Mouse (Mus musculus): Measurements from ENCODE around the gene Gna13.

The Gna13 gene

DNA sequence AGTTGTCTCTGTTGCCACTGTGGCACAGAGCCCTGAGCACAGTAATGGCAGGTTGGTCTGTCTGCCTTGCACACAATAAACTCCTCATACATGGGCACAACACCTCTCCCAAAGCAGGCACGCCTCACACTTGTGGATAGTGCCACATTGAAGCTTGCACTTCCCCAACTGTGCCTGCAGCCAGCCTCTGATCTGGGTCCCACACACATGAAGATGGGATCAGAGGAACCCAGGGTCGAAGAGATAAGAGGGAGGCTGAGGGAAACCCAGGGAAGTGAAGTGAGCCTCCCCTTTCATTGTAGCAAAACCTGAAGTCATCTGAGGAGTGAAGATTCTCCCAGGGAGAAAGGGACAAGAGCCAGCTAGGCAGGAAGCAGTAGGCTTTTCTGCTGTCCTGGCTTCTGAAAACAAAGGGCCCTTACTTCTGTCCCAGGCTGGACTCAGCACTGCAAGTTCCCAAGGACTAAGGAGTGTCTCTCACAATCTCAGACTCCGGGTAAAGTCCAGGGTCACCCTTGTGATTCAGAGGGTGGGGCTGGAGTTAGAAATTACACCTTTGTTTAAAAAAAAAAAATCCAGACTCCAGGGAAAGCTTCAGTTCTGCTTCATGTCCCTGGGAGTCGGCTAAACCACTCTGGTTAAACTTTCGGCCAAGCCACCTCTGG, 12.8 kb upstream of the Gna13 start:
- DNase-seq (ENCODE audit: low spot score), result no peak

DNA sequence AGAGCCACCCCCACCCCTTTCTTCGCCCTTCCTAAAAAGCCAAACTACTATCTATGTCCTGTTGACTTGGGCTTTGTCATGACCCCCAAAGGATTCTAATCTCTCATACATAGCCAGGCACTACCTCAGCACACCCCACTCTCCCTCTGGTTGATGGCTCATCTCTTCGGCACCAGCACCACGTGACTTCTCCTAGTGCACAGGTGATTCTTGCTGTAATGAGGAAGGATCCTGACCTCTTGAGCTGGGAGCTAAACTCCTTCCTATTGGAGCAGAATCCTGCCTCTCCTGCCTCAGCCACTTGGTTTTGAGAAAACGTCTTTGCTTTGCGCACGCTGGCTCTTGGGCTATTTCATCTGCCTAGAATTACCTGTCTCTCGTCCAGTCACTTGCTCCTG, 12.3 kb upstream of the Gna13 start:
- no peak for DNase-seq (ENCODE audit: low spot score)

DNA sequence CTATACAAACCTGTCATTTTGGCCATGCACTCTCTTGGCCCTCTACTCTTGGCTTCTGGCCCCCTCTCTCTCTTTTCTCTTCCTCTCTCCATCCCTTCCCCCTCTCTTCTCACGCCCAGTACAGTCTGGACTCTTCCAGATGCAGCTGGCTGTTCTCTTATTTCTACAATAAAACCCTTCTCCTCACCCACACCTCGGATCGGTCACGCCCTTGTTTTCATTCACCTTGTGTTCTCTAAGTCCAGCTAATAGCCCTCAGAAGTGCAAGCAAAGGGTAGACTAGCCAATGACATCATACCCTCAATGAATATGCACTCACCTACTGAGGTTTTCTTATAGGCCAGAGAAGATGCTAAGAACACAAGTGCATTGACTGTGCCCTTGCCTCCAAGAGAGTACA, 11.1 kb upstream of the Gna13 start:
- no peak for DNase-seq (ENCODE audit: low spot score)

DNA sequence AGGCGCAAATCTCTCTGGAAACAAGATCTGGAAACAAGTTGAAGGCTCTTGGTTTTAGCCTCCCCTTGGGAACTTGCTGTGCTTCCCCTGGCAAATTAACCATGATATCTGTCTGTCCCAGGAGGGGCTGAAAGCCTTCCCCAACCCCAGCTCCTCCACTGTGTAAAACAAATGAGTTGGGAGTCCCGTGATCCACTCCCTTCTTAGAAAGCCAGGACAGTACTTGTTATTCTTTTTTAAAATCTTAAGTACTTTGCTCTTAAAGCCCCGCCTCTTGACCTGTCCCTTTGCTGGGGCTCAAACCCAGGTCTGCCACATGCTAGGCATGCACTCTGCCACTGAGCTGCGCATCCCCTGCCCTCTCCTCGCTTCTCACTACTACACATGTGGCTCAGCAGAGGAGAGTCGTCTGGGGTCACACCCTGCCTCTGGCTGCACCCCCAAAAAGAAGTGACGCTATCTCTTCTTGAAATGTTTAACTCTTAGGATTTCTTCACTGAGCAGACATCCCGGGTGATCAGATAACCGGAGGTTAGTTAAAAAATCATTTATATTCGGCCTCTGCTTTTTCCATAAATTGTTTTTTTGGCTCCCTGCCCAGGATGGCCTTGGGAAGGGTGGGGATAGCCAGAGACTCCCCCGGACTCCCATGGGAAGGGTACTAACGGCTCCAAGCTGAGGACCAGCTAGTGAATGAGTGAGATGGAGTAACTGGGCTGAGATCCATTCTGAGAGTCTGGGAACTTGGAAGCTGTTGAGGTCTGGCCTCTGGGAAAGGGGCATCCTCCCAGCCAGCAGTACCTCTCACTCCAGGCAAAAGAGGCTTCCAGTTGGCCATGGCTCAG, 9.0 kb upstream of the Gna13 start:
- DNase-seq (ENCODE audit: low spot score), result no peak

DNA sequence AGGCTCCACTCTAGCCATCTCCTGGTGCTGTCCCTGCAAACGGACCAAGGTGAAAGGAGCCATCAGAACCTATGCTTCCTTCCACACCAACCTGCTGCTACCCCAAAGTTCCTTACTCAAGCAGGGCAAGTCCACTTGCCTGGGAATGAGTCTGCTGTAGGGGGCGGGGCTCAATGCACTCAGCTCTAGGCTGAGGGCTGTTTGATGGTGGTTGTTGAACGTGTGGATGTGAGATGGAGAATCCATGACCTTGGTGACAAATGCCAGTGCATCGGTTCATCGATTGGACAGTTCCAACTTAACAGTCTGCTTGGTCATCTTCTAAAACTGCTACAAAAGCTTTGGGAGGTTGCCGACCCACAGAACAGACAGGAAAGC, 8.4 kb upstream of the Gna13 start:
- DNase-seq (ENCODE audit: low spot score), result no peak

DNA sequence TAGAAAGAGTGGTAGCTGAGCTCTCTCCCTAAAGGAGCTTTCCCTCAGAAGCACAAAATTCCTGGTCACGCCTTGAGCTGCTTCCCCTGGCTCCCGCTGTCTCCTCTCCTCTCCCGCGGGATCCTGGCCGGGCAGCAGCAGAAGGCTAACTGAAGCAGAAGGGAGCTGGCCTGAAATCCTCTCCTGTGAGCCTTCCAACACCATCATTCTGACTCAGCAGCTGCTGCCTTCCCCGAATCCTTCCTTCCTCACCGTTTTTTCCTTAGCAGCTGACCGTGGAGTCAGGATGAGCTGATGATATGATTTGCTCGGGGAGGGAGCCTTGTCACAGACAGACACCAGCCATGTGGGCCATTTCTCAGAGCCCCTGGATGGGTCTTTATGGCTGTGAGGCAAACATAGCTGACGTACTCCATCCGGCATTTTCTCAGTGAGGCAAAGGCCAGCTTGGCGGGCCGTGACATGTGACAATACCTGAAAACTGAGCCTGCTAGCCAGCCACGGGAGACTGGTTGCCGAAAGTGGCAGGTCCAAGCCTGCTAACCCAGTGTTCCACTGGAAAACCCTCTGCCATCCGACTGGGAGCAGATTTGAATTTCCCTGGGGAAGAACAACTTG, 6.8 kb upstream of the Gna13 start:
- DNase-seq (ENCODE audit: low spot score), result no peak

DNA sequence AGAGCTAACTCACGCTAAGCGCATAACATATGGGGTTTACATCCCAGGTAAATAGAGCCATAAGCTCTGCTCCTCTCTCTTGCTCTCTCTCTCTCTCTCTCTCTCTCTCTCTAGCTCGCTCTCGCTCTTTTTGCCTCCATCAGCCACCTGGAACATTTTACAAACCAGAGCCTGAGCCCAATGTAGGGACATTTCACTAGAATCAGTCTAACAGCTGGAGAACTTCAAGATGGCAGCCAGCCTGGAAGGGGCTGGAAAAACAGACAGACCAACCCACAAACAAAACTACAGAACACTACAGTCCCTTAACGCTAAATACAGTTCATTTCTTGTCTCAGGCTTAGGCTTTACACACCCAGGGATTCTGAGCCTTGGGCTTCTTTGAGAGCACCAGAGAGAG, 5.5 kb upstream of the Gna13 start:
- no peak for DNase-seq (ENCODE audit: low spot score)

DNA sequence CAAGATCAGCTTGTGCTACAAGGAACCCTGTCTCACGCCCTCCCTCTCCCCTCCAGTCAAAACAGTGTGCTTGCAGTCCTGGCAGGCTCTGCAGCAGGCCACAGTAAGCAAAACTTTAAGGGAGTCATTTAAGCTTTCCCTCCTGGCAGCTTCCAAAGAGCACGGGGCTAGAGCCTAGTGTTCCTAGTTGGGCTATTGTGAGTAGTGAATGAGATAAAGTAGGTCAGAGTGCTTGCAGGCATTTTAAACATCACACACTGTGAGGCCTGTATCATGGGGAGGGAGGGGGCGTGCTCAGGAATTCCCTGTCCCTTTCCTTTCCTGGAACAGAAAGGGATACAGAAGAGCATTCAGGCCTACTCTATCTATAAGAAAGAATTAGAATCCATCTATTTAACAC, 4.1 kb upstream of the Gna13 start:
- no peak for DNase-seq (ENCODE audit: low spot score)

DNA sequence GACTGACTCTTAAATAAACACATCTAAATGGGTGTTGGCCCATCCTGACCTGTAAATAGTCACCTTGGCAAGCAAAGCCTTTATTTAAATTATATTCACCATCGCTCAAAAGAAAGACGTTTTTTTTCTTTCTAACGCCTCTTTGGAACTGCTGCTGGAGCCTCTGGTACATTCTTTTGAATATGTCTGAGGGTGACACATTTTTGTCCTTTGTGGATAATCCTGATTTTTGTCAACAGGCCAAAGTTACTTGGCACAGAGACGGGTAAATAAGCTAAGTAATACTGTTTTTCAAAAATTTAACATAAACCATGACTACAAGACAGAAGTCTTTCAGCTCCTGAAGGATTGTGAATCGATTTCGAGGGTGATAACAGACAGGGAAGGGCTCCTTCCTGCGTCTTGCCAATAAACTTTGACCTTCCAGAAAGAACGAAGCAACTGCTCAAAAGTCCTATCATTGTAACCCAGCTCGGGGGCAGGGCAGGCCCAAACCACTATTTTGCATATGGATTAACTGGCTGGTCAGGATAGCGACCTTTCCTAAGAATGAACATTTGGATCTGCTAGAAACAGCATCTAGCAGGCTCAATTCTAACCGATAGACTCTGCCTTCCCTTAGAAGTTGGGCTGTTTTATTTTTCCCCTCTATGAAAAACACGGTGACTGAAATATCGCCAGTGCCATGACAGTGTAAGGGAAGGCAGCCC, 3.4 kb upstream of the Gna13 start:
- DNase-seq (ENCODE audit: low spot score), result no peak

DNA sequence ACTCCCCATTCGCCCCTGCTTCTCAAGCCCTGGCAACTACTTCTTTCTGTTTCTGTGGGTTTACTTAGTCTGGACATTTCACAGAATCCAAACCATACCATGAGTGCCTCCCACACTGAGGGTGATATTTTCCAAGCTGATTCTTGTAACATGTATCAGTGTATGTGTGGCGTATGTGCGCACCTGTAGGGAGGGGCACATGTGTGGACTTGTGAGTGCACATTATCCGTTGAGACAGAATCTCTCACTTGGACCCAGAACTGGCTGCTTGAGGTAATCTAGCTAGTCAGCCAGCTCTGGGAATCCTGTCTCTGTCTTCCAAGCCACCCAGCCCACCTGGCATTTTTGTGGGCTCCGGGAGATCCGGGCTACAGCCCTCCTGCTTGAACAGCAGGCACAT, 2.5 kb upstream of the Gna13 start:
- no peak for DNase-seq (ENCODE audit: low spot score)

DNA sequence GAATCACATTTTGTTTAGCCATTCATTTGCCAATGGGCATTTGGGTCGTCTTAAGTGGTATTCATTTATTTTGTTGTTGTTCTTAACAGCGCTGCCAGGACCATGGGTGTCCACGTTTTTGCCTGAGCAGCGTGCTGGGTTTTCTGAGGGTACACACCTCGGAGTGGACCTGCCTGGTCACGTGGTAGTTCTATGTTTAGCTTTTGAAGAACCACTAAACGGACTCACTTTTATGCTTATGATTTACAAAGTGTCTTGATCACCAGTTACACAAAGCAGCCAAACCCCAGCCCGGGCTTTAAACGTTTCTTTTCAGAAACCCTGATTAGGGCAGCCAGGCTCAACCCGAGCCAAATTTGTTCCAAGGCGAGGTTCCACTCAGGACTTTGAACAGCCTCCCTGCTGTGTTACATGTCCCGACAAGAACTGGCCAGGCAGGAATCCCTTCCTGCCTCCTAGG, 2.0 kb upstream of the Gna13 start:
- DNase-seq (ENCODE audit: low spot score), result no peak

DNA sequence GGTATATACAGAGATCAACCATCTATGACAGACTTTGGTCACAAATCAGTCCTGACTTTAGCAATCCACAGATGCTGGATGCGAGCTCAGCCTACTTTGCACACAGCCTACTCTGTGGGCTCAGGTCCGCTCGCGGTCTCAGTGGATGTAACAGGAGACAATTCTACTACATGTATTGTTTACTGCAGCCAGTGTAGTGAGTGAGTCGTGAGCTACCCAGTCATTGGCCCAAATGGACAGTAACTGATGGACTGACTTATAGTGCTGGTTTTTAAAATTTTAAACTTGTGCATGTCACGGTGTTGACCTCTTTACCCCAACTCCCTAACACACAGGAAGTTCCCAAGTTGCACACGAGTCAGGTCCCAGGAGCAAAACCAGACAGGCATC, 1.4 kb upstream of the Gna13 start:
- no peak for DNase-seq (ENCODE audit: low spot score)

DNA sequence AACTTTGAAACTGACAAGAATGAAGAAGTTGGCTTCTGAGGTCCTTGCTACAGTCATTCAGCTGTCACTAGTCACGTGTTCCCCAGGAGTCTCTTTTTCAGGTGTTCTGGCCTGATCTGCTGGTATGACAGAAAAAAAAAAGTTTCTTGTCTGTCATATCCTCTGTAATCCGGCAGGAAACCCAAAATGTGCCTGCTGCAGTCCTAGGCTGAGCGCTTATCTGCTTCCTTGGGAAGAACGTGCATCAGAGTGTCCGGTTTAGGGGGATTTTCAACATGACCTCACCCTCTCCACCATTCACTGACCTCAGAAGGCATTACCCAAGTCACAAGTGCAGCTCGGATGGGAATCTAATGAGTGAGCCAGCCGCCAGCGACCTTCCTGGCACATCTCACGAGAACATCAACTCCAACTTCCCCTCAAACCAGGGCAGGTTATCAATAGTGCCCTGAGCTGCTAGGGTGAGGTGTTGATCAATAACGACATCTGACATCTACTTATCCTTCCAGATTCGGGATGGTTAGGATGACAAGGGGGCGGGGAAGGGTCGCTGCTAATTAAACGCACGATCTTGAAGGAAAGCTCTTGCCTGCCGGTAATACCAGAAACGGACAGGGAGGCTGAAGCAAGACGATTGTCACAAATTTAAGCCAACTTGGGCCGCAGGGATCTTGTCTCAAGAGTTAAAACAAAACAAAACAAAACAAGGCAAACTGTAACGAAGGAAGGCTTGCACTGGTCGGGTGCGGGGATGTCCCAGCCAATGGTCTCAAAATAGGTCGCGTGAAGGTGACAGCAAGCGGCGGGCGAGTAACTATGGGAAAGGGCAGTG, 784 bp upstream of the Gna13 start:
- no peak for DNase-seq (ENCODE audit: low spot score)

DNA sequence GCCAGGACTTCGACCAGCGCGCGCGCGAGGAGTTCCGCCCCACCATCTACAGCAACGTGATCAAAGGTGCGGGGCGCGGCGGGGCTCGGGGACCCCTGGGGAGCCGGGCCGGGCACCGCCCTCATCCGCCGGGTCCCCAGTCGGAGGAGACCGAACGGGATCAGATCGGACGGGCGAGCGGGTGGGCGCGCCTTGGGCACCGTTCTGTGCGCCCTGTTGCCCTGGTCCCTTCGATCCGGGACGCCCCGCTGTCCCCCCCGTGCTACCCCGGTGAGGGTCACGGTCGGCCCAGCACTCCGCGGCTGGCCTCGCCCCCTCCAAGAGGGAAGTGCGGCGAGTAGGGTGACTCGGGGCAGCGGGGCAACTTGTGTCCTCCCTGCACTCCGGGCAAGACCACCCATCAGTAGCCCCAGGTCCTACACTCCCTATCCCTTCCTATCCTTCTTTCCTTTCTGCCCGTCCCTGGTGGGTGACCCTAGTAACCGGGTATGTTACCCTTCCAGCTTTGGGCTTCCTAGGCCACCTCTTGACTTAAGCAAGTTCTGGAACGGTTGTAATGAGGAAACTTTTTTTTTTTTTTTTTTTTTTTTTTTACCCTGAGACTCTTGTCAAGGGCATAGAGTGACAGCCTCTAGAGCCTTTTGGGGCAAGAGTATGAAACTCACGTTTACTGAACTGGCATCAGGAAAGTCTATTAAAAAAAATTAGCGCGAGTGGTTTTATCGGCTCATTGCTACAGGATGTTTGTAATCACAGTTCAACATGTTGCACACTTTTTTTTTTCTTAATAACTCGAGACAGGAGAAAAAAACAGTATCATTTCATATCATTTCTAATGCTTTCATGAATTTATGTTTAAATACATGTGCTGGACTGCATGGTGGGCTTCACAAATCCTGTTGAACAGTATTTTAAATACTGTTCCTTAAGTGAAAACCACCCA, 831 bp downstream of the Gna13 start:
- no peak for DNase-seq (ENCODE audit: low spot score)

DNA sequence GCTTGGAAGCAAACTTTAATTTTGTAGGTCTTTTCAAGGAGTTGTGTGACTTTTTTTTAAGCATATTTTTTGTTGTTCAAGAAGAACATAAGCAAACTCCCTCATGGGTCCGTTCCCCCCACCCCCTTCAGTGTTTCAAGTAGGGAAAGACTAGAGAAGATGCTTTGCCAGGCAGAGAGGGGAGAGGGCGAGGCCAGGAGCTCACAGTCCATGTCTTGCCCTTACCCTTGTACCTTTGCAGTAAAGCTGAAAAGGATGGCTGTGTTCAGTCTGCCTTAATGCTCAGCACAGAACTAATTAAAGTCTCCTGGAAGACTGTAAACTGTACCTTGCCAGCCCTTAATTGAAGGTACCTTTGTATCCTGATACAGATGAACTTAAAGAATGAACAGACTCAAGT, 1.7 kb downstream of the Gna13 start:
- DNase-seq (ENCODE audit: low spot score), result no peak

DNA sequence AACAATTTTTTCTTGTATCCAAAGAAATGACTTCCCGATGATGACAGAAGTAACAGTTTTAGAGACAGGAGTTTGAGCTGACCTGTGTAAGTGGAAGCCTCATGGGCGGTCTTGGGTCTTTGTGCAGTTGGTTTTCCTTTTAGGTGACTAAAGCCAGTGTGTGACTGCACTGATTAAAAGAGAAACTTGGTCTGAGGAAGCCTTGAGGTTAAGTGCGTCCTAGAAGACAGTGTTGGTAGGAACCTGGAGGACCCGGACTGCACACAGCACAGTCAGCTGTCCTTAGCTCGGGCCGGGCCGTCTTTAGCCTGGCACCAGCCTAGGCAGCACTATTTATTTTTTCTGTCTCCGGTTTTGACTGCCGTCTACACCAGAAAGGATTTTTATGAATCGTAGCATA, 2.2 kb downstream of the Gna13 start:
- no peak for DNase-seq (ENCODE audit: low spot score)

DNA sequence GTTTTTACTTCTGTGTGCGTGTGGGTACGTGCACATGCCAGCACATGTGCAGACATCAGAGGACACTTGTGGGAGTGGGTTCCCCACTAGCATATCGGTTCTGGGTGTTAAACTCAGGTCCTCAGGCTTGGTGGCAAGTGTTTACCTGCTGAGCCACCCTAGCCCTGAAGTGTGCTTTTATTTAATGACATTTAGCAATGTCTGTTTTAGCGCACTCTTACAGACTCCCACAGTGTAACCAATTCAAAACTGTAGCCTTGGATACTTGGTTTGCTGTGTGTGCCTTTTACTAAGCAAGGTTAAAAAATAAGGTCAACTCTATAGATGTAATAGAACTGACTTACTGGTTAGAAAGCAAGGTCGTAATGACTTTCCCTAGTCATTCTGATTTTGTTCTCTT, 3.2 kb downstream of the Gna13 start:
- DNase-seq (ENCODE audit: low spot score), result no peak

DNA sequence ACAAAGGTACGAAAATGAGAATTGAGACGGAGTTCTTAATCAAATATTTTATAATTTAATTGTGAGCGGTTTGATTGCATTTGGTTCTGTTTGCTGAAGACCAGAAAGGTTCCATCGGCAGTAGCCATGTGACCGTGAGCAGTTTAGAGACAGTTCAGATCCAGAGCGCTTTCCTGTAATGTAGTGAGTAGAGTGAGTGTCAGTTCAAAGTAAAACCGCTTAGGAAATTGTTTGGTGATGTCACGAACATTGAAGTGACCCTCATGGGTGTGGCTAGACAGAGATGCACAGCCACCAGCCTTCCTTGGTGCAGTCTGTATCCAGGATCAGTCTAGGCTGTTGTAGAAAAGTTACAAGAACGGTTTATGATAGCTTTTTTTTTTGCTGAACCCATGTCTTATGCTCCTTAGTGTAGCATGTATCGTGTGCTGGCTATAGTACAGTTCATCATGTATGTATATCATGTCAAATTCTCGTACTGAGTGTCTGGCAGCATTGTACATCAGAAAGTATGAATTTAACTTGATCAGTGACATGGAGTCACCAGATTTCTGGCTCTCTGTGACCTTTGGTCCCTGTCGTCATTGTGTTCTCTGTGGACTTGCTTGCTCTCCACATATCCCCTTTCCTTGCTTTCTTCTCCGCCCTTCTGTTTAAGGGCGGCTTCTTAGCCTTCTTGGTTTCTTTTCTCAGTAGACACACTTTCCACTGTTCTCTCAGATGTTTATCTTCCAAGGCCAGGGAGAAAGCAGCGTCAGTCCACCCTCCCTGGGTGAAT, 4.4 kb downstream of the Gna13 start:
- DNase-seq (ENCODE audit: low spot score), result no peak

DNA sequence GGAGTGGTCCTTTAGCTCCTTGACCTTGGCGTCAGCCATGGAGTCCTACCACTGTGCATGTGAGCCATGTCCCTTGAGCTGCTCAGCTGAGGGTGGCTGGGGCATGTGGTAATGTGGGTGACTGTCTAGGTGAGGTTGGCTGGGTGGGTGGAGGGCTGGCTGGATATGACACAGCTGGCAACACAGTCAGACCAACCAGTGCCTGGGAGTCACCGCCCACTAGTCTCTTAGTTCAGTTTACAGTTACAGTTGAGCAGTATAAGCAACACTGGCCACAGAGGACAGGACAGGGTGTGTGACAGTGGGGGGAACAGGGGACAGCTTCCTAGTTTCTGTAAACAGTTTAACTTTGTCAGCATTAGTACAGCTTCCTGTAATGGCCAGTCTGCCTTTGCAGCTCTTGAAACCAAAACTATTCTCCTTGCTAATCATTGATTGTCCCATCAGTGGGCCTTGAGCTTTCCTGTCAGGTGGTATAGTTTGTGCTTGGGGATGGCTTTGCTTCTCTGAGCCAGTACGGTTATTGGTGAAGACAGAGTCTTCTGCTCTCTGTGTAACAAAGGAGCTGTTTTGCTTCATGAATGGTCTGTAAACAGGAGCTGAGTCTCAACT, 6.5 kb downstream of the Gna13 start:
- DNase-seq (ENCODE audit: low spot score), result no peak

Data from left cerebral cortex, adult 11 months (tissue).